Mouse (Mus musculus): ENCODE results near the gene Ddx41.

- TF ChIP-seq CTCF (IDR thresholded peaks at IDR 0.05; ENCODE audit: low read depth) (no peak), EP300 (optimal IDR thresholded peaks at IDR 0.05) (no peak)
These were observed 12.0 kb upstream of the Ddx41 start for GRCm38 (mm10) chr13:55548426-55548825.

Data from stomach, postnatal 0 days (tissue).